In the genomic region with DNA sequence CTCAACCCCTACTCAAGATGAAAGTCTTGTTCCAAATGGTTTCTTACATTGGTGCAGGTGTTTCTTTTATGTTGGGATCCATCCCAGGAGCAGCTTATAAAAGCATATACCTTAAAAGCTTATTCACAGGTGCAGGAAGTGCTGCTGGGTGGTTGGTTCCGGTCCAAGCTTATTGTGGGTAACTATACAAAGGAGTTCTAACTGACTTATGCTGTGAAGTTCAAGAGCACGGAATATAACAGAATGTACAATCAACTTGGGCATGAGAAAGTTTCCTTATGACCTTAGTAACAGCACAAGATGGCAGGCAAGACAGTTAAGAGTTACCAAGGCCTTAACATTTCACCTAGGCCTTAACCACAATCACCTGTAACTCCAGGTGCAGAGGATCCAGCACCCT, we compare ENCODE assay signal across 20 mouse cellular contexts.
"Had no signal": no experiment of that assay in that cellular context is flagged by ENCODE, and none has a peak within 500 bp of the region (broad histone marks: within the 10 kb centered on the region; RNA-seq: fewer than 3 reads in every experiment).

No protein-coding gene starts in this region.

- H3K9ac ChIP-seq: liver, embryonic 13.5 days; liver, embryonic 15.5 days; liver, postnatal 0 days; lung, embryonic 15.5 days; midbrain, embryonic 13.5 days; midbrain, embryonic 15.5 days; neural tube, embryonic 13.5 days; neural tube, embryonic 15.5 days; stomach, embryonic 15.5 days had no signal

- ATAC-seq: liver, postnatal 0 days; lung, postnatal 0 days; midbrain, embryonic 13.5 days; midbrain, embryonic 15.5 days had no signal

- H3K4me3 ChIP-seq: liver, embryonic 13.5 days; liver, embryonic 15.5 days; lung, embryonic 15.5 days; megakaryocyte, embryonic 14.5 days; midbrain, embryonic 13.5 days; midbrain, embryonic 15.5 days; neural tube, embryonic 13.5 days; neural tube, embryonic 15.5 days; stomach, embryonic 15.5 days had no signal

- DNase-seq: liver, embryonic 13.5 days; liver, postnatal 0 days; lung, adult 2 months; lung, postnatal 14 days; lung, postnatal 36 days; retina, postnatal 1 day; right cerebral cortex, adult 18-20 months; right cerebral cortex, postnatal 14 days had no signal

- H3K9me3 ChIP-seq: liver, embryonic 13.5 days; liver, embryonic 15.5 days; lung, embryonic 15.5 days; megakaryocyte, embryonic 14.5 days; midbrain, embryonic 13.5 days; midbrain, embryonic 15.5 days; neural tube, embryonic 13.5 days; neural tube, embryonic 15.5 days; stomach, embryonic 15.5 days had no signal

- H3K27ac ChIP-seq: liver, embryonic 13.5 days; liver, embryonic 15.5 days; lung, embryonic 15.5 days; macrophage; midbrain, embryonic 13.5 days; midbrain, embryonic 15.5 days; neural tube, embryonic 13.5 days; neural tube, embryonic 15.5 days; stomach, embryonic 15.5 days; stomach, postnatal 0 days had no signal

- H3K36me3 ChIP-seq: liver, embryonic 13.5 days; liver, embryonic 15.5 days; lung, embryonic 15.5 days; midbrain, embryonic 13.5 days; midbrain, embryonic 15.5 days; neural tube, embryonic 13.5 days; neural tube, embryonic 15.5 days; stomach, embryonic 15.5 days had no signal

- H3K4me2 ChIP-seq: liver, embryonic 13.5 days; liver, embryonic 15.5 days; lung, embryonic 15.5 days; midbrain, embryonic 11.5 days; midbrain, embryonic 13.5 days; midbrain, embryonic 15.5 days; neural tube, embryonic 13.5 days; neural tube, embryonic 15.5 days; stomach, embryonic 15.5 days had no signal

- H3K27me3 ChIP-seq: liver, embryonic 13.5 days; liver, embryonic 15.5 days; lung, embryonic 15.5 days; megakaryocyte, embryonic 14.5 days; midbrain, embryonic 13.5 days; midbrain, embryonic 15.5 days; neural tube, embryonic 13.5 days; neural tube, embryonic 15.5 days; stomach, embryonic 15.5 days had no signal
